Mouse (Mus musculus): ENCODE results near the gene Fbn1. TPM values are rescaled to one million over a fixed set of nuclear protein-coding genes. Genes with fewer than 3 reads are reported as not detected.

The Fbn1 gene
- polyA plus RNA-seq, 1 experiment from 2014 or later = 14.8 TPM

DNA sequence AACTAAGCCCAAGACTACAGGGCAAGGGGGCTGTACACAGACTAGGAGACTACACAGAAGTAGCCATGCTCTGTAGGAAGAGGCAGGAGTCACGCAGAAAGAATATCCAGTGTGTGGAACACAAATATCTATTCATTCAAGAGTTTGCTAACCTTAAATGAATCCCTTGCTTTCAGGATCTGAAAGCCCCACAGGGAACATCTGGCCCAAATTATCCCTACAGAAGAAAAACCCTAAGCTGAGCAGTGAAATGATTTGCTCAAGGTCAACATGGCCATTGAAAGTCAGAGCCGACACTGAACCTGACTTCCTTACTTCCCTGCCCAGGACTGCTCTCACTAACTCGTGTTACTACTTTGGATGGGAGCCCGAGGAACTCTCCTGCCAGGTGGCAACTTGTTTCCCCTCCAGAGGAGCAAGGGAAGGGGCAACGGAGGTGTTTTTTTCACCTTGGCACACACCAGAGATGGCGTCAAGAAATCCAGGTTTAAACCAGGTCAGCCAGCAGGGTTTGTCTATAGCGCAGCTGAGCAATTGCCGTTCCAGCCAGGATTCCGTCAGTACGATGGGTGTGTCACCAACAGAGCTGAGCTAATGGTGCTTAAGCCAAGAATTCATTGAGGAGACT lies 78.9 kb downstream of the Fbn1 start:
- Histone ChIP-seq H3K4me3 (ENCODE audit: low read length) (no peak overlapping the region), H3K36me3 (ENCODE audit: control insufficient read depth, insufficient read depth) (no peaks in the 10 kb centered on the region), H3K4me2 (ENCODE audit: low read depth, low read length) (no peak overlapping the region), H3K27ac (ENCODE audit: low read length) (no peak overlapping the region), H3K27me3 (ENCODE audit: control insufficient read depth, insufficient read depth, low read length) (no peaks in the 10 kb centered on the region), H3K9me3 (replicated peaks; ENCODE audit: control insufficient read depth, low read length) (peaks cover under 1% of the 10 kb centered on the region; the same call in 1 of the 2 replicates), H3K4me1 (ENCODE audit: control insufficient read depth, insufficient read depth, low read length) (peaks cover 6% of the 10 kb centered on the region; the same call in 1 of the 2 replicates), H3K9ac (ENCODE audit: low read length) (no peak overlapping the region)
- WGBS = 68% methylated on average over 10 of the region's 10 CpGs
- no peak for ATAC-seq (replicated peaks; ENCODE audit: extremely low read depth, insufficient read depth, low FRiP score)

DNA sequence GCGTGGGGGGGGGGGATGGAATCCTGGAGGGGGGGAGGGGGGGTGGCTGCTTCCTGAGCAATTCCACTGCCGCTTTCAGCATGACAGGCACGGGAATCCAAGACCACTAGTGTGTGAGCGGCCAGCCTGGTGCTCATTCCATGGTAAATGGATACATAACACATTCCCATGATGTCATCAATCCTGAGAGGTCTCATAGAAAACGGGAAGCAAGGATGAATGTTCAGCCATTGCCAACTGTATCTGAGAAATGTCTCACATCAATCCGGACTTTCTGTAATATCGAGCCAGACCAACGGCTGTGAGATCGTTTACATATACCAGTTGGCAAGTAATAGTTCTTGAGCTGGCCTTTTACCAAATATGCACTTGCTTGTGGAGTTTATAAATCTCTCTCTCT lies 87.2 kb downstream of the Fbn1 start:
- Histone ChIP-seq H3K4me1 (ENCODE audit: control insufficient read depth, insufficient read depth, low read length) (peaks cover 5% of the 10 kb centered on the region), H3K4me2 (ENCODE audit: low read depth, low read length) (no peak overlapping the region), H3K36me3 (ENCODE audit: control insufficient read depth, insufficient read depth) (no peaks in the 10 kb centered on the region), H3K27ac (ENCODE audit: low read length) (no peak overlapping the region), H3K27me3 (ENCODE audit: control insufficient read depth, insufficient read depth, low read length) (no peaks in the 10 kb centered on the region), H3K9ac (ENCODE audit: low read length) (no peak overlapping the region), H3K4me3 (ENCODE audit: low read length) (no peak overlapping the region), H3K9me3 (replicated peaks; ENCODE audit: control insufficient read depth, low read length) (no peaks in the 10 kb centered on the region)
- 61% methylated on average over 9 of the region's 9 CpGs for WGBS
- no peak for ATAC-seq (replicated peaks; ENCODE audit: extremely low read depth, insufficient read depth, low FRiP score)

DNA sequence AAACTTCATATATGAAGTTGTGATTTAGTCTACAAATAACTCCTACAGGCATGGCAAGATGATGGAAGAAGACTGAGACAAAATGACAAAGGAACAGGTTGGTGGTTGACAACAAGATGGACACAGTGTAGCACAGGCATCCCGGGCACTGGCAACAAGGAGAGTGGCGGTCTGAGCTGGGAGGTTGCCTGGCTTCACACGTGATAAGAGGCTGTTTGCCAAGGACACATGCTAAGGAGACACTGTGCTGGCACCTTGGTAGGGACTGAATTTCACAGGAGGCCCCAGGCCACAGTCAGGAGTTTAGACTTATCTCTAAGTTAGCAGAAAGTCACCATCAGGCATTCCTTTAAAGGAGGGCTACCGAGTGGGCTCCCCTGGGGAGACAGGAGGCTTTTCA lies 88.1 kb downstream of the Fbn1 start:
- peaks cover 5% of the 10 kb centered on the region for H3K4me1 ChIP-seq (ENCODE audit: control insufficient read depth, insufficient read depth, low read length)
- H3K9ac ChIP-seq (ENCODE audit: low read length) = peak overlapping the region; percentile 11; the same call in 1 of the 2 replicates
- no peaks in the 10 kb centered on the region for H3K27me3 ChIP-seq (ENCODE audit: control insufficient read depth, insufficient read depth, low read length)
- WGBS = 40% methylated on average over 4 of the region's 4 CpGs
- no peaks in the 10 kb centered on the region for H3K36me3 ChIP-seq (ENCODE audit: control insufficient read depth, insufficient read depth)
- no peak overlapping the region; the same call in 1 of the 2 replicates for H3K27ac ChIP-seq (ENCODE audit: low read length)
- peak; percentile 41; the same call in 1 of the 2 replicates for ATAC-seq (replicated peaks; ENCODE audit: extremely low read depth, insufficient read depth, low FRiP score)
- no peaks in the 10 kb centered on the region for H3K9me3 ChIP-seq (replicated peaks; ENCODE audit: control insufficient read depth, low read length)
- H3K4me3 ChIP-seq (ENCODE audit: low read length) = no peak overlapping the region
- H3K4me2 ChIP-seq (ENCODE audit: low read depth, low read length) = no peak overlapping the region

DNA sequence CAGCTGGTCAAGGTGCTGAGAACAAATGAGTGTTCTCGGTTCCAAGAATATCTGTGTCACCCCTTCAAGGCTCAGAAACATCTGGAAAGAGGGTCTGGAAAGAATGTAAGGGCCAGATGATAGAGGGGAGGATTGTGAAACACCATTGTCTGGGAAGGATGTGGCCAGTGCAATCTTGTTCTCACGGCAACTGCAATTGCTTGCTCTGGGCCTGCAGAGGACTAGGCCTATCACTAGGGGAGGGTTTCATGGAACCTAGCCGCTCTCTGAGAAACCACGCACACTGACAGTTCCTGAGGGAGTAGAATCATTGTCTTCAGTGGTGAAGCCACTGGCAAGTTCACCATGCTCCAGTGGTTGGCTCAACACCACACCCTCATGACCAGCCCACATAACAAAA lies 89.2 kb downstream of the Fbn1 start:
- no peak overlapping the region for H3K9ac ChIP-seq (ENCODE audit: low read length)
- H3K4me2 ChIP-seq (ENCODE audit: low read depth, low read length) = no peak overlapping the region
- no peak overlapping the region for H3K4me3 ChIP-seq (ENCODE audit: low read length)
- H3K4me1 ChIP-seq (ENCODE audit: control insufficient read depth, insufficient read depth, low read length) = peaks cover 5% of the 10 kb centered on the region
- no peaks in the 10 kb centered on the region for H3K27me3 ChIP-seq (ENCODE audit: control insufficient read depth, insufficient read depth, low read length)
- no peaks in the 10 kb centered on the region for H3K36me3 ChIP-seq (ENCODE audit: control insufficient read depth, insufficient read depth)
- H3K27ac ChIP-seq (ENCODE audit: low read length) = no peak overlapping the region
- no peaks in the 10 kb centered on the region for H3K9me3 ChIP-seq (replicated peaks; ENCODE audit: control insufficient read depth, low read length)
- ATAC-seq (replicated peaks; ENCODE audit: extremely low read depth, insufficient read depth, low FRiP score) = no peak
- 70% methylated on average over 4 of the region's 4 CpGs for WGBS

DNA sequence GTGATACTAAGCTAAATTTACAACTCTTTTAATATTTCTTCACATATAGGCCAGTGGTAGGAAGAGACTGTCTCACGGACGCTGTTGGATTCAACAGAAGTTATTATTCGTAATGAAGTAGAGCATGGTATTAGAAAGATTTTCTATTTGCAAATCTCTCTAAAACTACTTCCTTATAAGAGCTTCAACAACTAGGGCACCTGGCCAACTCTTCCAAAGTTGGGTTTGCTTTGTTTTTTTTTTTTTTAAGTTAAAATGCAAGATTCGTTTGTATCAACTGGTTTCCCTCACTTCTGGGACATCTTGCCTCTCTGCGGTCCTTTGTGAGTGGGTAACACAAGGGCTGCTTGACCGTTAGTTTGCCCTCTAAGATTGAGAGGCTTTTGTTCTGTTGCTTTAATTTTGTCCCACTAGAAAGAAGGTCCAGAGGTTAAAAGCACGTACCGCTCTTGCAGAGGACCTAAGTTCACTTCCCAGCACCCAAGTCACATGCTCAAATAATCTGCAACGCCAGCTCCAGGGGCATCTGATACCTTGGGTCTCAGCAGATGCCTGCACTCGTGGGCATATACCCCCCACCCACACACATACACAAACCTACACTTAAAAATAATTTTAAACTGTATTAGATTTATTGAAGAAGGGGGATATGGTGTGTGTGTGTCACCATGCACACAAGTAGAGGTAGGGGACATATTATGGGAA lies 91.1 kb downstream of the Fbn1 start:
- H3K4me1 ChIP-seq (ENCODE audit: control insufficient read depth, insufficient read depth, low read length) = peaks cover 5% of the 10 kb centered on the region
- no peak overlapping the region for H3K9ac ChIP-seq (ENCODE audit: low read length)
- no peaks in the 10 kb centered on the region for H3K27me3 ChIP-seq (ENCODE audit: control insufficient read depth, insufficient read depth, low read length)
- no peak overlapping the region for H3K4me3 ChIP-seq (ENCODE audit: low read length)
- no peak overlapping the region for H3K27ac ChIP-seq (ENCODE audit: low read length)
- no peaks in the 10 kb centered on the region for H3K9me3 ChIP-seq (replicated peaks; ENCODE audit: control insufficient read depth, low read length)
- 76% methylated on average over 10 of the region's 10 CpGs for WGBS
- ATAC-seq (replicated peaks; ENCODE audit: extremely low read depth, insufficient read depth, low FRiP score) = no peak
- H3K36me3 ChIP-seq (ENCODE audit: control insufficient read depth, insufficient read depth) = no peaks in the 10 kb centered on the region
- H3K4me2 ChIP-seq (ENCODE audit: low read depth, low read length) = no peak overlapping the region

DNA sequence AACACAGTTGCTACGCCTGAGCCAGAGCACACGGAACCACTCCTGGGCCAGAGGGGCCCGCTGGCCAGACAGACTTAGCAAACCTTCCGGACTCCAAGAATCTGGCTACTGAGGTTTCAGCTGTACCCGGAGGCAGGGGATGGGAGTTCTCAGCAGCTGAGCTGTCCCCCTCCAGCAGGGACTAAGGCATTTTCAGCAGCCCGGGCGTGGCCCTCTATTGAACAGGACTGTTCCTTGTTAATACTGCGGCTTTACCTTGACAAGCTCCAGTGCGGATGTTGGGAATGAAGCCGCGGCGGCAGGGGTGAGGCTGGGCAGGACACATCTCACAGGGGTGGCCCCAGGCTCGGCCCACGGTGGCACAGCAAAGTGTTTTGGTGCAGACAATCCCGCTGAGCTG lies 95.4 kb downstream of the Fbn1 start:
- Histone ChIP-seq H3K4me2 (ENCODE audit: low read depth, low read length) (no peak overlapping the region), H3K9ac (ENCODE audit: low read length) (no peak overlapping the region), H3K9me3 (replicated peaks; ENCODE audit: control insufficient read depth, low read length) (no peaks in the 10 kb centered on the region), H3K4me1 (ENCODE audit: control insufficient read depth, insufficient read depth, low read length) (no peaks in the 10 kb centered on the region), H3K27ac (ENCODE audit: low read length) (peak overlapping the region; percentile 72), H3K27me3 (ENCODE audit: control insufficient read depth, insufficient read depth, low read length) (no peaks in the 10 kb centered on the region), H3K36me3 (ENCODE audit: control insufficient read depth, insufficient read depth) (no peaks in the 10 kb centered on the region), H3K4me3 (ENCODE audit: low read length) (no peak overlapping the region)
- WGBS = 79% methylated on average over 15 of the region's 15 CpGs
- no peak for ATAC-seq (replicated peaks; ENCODE audit: extremely low read depth, insufficient read depth, low FRiP score)

DNA sequence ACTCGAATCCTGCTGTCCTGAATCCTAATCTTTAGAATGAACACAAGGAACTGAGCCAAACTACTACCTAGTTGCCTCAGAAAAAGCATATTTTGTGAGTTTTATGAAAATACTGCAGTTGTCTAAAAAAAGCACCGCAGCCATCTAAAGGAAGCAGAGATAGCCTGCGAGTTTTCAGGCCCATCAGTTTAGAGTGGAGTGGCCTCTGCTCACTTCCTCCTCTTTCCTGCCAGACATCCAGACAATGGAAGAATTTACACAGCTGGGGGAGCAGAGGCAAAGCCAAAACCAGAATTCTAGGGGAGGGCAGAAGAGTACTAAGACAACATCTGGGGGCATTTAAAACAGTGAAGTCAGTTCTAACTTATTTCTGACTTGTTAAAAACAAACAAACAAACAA lies 96.0 kb downstream of the Fbn1 start:
- no peaks in the 10 kb centered on the region for H3K9me3 ChIP-seq (replicated peaks; ENCODE audit: control insufficient read depth, low read length)
- no peaks in the 10 kb centered on the region for H3K27me3 ChIP-seq (ENCODE audit: control insufficient read depth, insufficient read depth, low read length)
- H3K27ac ChIP-seq (ENCODE audit: low read length) = peak overlapping the region; percentile 72
- peak; percentile 58; the same call in 1 of the 2 replicates for ATAC-seq (replicated peaks; ENCODE audit: extremely low read depth, insufficient read depth, low FRiP score)
- H3K9ac ChIP-seq (ENCODE audit: low read length) = no peak overlapping the region
- H3K4me1 ChIP-seq (ENCODE audit: control insufficient read depth, insufficient read depth, low read length) = no peaks in the 10 kb centered on the region
- H3K4me2 ChIP-seq (ENCODE audit: low read depth, low read length) = no peak overlapping the region
- H3K36me3 ChIP-seq (ENCODE audit: control insufficient read depth, insufficient read depth) = no peaks in the 10 kb centered on the region
- 47% methylated on average over 3 of the region's 3 CpGs for WGBS
- no peak overlapping the region for H3K4me3 ChIP-seq (ENCODE audit: low read length)

DNA sequence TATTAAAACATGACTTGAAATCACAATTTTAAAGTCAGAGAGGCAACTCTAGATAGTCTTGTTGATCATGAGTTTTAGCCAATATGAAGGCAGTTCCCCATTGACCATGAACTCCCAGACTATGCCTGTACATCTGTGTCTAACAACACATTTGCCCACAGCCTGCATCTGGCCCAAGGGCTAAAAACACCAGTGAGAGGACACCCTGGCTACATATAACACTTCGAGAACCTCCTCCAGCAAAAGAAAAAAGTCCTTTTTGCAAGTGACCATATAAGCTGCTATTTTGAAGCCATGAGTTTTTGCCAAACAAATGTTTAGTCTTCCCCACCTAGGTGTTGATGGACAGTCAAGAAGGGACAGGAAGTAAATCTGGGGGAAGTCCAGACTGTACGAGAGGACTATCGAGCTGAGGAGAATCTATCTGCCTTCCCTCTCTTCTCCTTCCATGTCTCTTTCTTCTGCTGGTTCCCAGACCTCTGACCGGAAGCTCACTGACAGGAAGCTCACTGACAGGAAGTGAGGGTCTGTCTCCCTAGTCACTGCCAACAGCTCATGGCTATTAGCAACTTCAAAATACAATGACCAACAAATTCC lies 103.2 kb downstream of the Fbn1 start:
- Histone ChIP-seq H3K27me3 (ENCODE audit: control insufficient read depth, insufficient read depth, low read length) (no peaks in the 10 kb centered on the region), H3K4me1 (ENCODE audit: control insufficient read depth, insufficient read depth, low read length) (no peaks in the 10 kb centered on the region), H3K9ac (ENCODE audit: low read length) (no peak overlapping the region), H3K4me2 (ENCODE audit: low read depth, low read length) (no peak overlapping the region), H3K36me3 (ENCODE audit: control insufficient read depth, insufficient read depth) (0 out of 2 replicates have a peak, but pooled peaks cover 2% of the 10 kb centered on the region), H3K27ac (ENCODE audit: low read length) (no peak overlapping the region), H3K4me3 (ENCODE audit: low read length) (no peak overlapping the region), H3K9me3 (replicated peaks; ENCODE audit: control insufficient read depth, low read length) (no peaks in the 10 kb centered on the region)
- ATAC-seq (replicated peaks; ENCODE audit: extremely low read depth, insufficient read depth, low FRiP score) = no peak
- WGBS = 61% methylated on average over 4 of the region's 4 CpGs

DNA sequence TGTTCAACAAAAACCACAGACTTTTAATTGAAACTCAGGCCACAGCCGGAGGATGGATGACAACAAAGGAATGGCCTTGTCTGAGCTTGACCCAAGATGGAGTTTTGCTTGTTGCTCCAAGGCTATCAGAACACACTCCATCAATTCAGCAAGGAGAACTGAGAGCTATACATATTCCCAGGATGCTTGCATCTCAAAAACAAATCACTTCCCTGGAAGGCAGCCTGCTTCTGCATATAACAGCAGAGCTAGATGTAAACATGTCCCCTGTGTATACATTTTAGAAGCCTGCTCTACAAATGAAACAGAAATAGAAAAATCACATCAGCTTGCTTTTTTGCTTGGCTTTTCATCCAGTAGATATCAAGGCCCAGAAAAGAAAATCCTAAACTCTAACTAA lies 105.5 kb downstream of the Fbn1 start:
- no peak overlapping the region for H3K9ac ChIP-seq (ENCODE audit: low read length)
- H3K4me1 ChIP-seq (ENCODE audit: control insufficient read depth, insufficient read depth, low read length) = no peaks in the 10 kb centered on the region
- H3K27me3 ChIP-seq (ENCODE audit: control insufficient read depth, insufficient read depth, low read length) = no peaks in the 10 kb centered on the region
- no peak overlapping the region for H3K27ac ChIP-seq (ENCODE audit: low read length)
- 78% methylated on average over 1 of the region's 1 CpGs for WGBS
- no peak overlapping the region for H3K4me2 ChIP-seq (ENCODE audit: low read depth, low read length)
- H3K4me3 ChIP-seq (ENCODE audit: low read length) = no peak overlapping the region
- ATAC-seq (replicated peaks; ENCODE audit: extremely low read depth, insufficient read depth, low FRiP score) = no peak
- 0 out of 2 replicates have a peak, but pooled peaks cover 2% of the 10 kb centered on the region for H3K36me3 ChIP-seq (ENCODE audit: control insufficient read depth, insufficient read depth)
- H3K9me3 ChIP-seq (replicated peaks; ENCODE audit: control insufficient read depth, low read length) = no peaks in the 10 kb centered on the region
